Mouse (Mus musculus) T-helper 1 cell (primary cell): ENCODE data around the gene Cblc.

Experiments used
- in situ Hi-C: fragments of 300-600 bp; cut with MboI, MseI; formaldehyde crosslinking; loops from one replicate; pipeline ENCODE4 v1.15.1; 2025; ENCODE audit warnings: high pct_unique_total_duplicates

Cblc gene

GRCm38 (mm10) chr7:19784764-19785535 is 11.7 kb downstream of the Cblc start:
- in situ Hi-C loops = loop anchor here (5.0 kb wide), 1 partner anchor 33 kb away; the partner anchor contains the start of gene Nectin2

DNA sequence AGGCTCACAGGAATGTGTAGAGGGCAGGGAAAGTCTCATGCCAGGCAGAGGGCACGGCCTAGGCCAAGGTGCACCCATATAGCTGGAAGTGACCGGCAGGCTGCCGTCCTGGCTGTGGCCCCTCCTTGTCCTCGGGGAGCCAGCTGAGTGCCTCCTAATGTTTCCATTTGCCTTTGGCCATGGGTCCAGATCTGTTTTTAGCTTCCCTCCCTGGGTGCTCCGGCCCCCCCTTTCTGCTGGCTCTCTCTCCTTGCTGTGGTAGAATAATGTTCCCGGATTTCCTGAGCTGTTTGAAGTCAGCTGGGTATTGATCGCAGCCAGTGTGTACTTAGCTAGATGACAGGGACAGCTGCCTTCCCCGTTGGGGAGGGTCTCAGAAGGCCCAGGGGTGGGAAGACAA is 13.0 kb downstream of the Cblc start:
- in situ Hi-C loops = no loop called here

GRCm38 (mm10) chr7:19782645-19783044 is 14.0 kb downstream of the Cblc start:
- in situ Hi-C loops = no loop called here

DNA sequence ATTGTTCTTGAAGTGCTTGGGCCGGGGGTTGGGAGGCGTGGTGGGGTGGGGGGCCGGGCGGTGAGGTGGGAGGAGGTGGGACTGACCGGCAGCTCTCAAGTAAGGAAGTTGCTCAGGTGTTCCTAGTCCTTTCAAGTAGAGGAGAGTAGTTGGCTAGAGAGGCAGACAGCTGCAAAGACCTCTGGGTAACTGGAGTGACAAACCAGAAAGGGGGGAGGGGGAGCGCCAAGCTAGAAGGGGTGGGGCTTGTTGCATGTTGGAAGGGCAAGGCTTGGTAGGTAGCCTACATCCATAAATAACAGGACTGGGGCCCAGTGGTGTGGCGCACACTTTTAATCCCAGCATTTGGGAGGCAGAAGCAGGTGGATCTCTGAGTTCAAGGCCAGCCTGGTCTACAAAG is 14.9 kb downstream of the Cblc start:
- in situ Hi-C loops = no loop called here

GRCm38 (mm10) chr7:19779903-19780302 is 16.7 kb downstream of the Cblc start:
- in situ Hi-C loops = no loop called here

GRCm38 (mm10) chr7:19778645-19779044 is 18.0 kb downstream of the Cblc start:
- in situ Hi-C loops = no loop called here

GRCm38 (mm10) chr7:19777049-19777723 is 19.4 kb downstream of the Cblc start:
- in situ Hi-C loops = no loop called here

DNA sequence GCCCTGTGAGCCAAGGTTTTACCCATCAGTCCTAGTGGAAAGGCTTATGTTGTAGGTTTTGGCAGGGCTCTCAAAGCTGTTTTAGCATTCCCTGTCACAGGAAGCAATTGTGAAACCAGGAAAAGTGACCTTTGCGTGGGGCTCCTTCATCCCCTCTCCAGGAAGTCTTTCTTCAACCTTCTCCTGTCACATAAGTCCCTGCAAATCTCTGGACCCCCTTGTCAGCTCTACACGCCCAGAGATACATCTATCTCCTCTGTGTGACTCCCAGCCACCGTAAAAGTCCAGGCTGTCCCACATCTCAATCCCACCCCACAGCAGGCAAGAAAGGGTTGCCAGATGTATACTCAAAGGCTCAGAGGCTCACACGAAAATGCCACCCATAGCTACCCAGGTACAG is 24.9 kb downstream of the Cblc start:
- in situ Hi-C loops = no loop called here

DNA sequence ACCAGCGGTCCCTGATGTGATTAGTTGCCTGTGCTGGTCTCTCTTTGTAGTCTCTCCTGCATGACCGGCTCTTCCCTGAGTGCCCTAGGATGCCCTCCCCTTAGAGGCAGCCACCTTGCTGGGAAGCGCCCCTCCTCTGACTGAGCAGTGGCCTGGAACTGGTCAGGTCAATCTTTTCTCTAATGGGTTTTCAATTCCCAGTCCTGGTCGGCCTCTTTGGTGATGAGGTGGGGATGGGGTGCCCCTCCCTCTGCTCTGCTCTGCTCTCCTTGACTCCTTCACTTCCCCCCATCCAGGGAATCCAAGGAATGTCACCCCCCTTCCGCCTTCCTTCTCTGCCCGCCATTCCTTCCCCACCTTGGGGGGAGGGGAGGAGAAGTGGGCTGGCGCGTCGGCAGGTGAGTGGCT is 25.6 kb downstream of the Cblc start, which contains the start of gene Bcam:
TSS of gene Bcam (minus strand) at position 33 of the 408 bp plus-strand sequence.
- in situ Hi-C loops = no loop called here

DNA sequence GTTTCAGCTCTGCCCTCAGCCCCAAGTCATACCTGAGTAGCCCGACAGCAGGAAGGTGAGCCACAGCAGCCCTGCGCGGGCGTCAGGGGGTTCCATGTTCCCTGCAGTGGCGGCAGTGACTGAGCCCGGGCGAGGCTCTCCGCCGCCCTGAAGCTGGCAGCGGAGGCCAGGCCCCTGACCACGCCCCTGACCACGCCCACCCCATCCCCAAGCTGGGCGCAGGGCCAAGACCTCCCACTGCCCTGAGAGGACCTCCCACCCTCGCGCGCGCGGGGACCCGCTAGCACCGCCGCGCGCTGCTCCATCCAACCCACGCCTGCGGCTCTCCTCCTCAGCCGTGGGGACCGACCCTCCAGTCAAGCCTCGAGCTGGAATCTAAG is 26.2 kb downstream of the Cblc start:
- in situ Hi-C loops = no loop called here

DNA sequence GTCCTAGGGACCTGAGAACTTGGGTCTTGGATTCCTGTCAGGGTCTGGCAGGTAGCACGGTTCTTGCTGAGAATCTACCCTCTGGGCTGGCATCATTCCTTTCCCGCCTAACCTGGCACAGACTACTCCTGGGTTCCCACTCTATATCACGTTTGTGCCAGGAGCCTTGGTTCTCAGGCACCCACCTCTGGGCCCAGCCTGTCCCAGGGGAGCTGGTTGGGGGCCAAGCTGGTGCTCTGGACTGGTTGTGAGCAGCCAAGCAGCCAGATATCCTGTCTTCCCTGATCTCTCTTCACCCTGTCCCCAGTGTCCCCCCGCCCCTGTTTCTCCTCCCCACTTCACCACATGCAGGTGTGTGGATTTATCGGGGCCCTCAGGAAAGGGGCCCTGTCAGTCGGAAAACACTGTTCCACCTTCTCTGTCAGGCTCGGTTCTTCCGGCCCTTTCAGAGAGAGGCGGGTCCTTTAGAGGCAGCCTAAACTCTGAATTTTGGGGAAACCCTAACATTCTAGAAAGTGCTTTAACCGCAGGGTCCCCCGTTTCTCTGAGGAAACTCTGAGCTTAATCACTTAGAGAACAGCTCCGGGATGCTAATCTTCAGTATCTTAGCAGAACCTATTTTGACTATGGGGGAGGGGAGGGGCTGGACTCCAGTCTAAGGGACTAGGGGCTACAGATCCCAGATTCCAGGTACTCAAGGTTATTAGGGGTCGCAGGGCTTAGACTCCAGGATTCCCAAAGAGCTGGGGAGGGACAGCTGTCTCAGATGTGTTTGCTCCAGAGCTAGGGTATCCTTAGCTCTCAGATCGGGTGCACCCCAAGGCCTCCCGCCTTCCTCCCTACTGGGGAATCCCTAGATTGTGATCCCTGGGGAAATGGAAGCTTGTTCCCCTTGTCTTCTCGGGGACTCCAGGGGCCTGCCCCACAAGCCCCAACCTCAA is 26.9 kb downstream of the Cblc start:
- in situ Hi-C loops = no loop called here

DNA sequence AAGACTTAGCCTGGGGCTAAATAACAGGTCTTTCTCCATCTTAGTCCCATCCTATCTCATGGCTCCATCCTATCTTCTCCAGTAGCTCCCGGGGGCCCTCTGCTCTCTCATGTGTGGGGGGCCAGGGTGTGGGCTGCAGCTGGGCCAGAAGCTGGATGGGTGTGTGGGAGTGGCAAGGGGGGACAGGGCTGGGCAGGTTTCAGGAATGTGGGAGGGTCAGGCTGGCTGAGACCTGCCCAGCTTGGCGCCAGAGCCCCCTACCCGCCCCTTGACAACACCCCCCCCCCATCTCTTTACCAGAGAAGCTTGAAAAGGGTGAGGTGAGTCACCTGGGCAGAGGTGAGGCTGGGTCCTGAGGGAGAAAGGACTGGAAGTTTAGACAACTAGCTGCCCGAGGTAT is 27.6 kb downstream of the Cblc start:
- in situ Hi-C loops = no loop called here

DNA sequence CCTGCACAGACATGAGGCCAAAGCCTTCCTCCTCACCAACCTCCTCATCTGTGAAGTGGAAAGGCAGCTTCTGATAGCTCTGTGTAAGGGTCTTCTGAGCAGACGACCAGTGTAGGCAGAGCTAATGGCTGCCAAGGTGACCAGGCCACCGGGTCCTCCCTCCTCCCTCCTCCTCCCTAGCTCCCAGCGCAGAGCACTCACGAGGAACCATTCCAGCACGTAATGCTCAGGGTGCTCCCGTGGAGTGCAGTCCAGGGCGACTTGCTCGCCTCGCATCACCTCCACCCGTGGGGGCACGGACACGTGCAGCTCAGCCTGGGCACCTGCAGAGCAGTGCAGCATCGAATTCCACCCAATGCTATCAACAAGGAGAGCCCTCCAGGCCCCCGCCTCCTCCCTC is 28.4 kb downstream of the Cblc start:
- in situ Hi-C loops = no loop called here

DNA sequence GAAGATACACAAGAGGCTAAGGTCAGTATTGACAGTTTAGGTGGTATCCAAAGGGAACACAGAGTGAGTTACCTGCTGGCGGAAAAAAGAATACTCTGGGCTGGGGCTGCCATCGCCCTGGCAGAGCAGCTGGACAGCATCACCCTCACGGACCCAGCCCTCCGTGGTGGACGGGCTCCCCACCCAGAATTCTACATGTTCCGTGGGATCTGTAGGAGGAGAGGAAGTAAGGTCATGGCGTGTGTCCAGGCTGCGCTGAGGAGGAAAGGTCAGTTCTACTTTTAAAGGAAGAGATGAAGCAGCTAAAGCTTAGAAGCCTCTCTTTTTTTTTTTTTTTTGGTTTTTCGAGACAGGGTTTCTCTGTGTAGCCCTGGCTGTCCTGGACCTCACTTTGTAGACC is 32.0 kb downstream of the Cblc start:
- in situ Hi-C loops = no loop called here

- in situ Hi-C loops = no loop called here
Measured at GRCm38 (mm10) chr7:19763829-19764477, 32.7 kb downstream of the Cblc start.

DNA sequence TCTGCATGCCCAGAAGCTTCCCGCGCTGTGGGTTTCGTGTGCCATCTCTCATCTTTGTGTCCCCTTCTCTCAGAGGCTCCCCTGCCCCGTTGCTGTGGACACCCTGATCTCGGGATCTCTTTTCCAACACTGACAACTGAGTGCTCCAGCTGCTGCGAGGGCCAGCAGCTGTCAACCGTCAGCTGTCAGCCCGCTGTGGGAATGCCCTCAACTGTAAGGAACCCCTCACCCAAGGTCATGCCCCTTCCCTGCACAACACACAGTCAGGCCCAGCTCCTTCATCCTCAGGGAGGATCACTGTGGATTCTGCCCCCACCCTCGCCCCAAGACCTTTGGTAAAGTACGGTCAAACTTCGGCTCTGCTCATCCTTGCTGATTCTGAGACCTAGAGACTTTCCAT is 34.3 kb downstream of the Cblc start:
- in situ Hi-C loops = no loop called here

GRCm38 (mm10) chr7:19760021-19760420 is 36.6 kb downstream of the Cblc start:
- in situ Hi-C loops = no loop called here

- in situ Hi-C loops = no loop called here
Measured at GRCm38 (mm10) chr7:19758623-19759022, 38.0 kb downstream of the Cblc start.

DNA sequence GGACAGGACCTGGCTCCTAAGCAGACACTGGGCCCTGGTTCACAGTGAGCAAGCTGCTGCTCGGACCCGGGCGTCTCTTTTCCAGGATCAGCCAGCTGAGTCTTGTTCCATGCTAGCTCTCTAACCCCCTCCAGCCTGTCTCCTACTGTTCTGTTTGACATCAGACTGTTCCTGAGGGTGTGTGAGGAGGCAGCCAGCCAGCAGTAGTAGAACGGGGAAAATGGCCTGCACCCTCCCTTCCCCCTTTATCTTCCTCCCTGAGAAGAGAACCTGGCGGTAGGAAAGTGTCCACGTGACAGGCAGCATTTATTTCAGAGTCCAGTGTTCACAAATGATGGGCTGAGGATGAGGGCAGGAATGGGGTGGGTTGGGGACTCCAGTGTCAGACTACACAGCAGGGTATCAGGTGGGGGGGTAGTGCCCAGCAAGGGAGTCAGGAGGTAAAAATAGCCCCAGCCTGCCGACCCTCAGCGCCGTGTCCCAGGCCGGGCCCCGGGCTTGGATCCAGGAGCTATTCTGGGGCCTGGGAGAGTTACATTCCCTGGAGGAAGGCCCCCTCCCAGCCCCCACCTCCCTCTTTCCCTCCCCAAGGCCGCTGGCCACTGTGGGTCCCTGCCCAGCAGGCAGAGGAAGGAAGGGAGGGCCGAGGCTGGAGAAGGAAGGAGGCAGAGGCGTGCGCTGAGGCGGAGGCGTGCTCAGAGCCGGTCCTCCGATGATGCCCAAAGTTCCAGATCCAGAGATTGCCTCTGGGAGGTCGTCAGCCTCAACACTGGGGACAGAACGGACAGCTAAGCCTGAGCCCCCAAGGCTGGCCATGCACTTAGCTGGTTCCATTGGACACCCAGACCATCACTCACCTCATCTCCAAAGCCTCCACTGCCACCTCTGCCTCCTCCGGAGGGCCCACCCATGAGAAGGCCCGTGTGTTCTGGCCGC is 40.5 kb downstream of the Cblc start:
- in situ Hi-C loops = no loop called here

GRCm38 (mm10) chr7:19755008-19755407 is 41.6 kb downstream of the Cblc start:
- in situ Hi-C loops = no loop called here
